Mouse (Mus musculus) CD4-positive naive resting alpha-beta T cell, adult 57 days (primary cell): Measurements from ENCODE around the gene Gpatch1. TPM values are rescaled to one million over a fixed set of nuclear protein-coding genes. Genes with fewer than 3 reads are reported as not detected.

Experiments used
- total RNA-seq: library from RNA; stranded (reverse); gene quantifications from one replicate; pipeline ENCODE4 v1.2.4, GENCODE M21; 2023

Gpatch1 gene
- 17.2 TPM for total RNA-seq

GRCm38 (mm10) chr7:35317729-35318609, at the start of gene Gpatch1:
TSS of gene Gpatch1 (minus strand) at chr7:35318440.

DNA sequence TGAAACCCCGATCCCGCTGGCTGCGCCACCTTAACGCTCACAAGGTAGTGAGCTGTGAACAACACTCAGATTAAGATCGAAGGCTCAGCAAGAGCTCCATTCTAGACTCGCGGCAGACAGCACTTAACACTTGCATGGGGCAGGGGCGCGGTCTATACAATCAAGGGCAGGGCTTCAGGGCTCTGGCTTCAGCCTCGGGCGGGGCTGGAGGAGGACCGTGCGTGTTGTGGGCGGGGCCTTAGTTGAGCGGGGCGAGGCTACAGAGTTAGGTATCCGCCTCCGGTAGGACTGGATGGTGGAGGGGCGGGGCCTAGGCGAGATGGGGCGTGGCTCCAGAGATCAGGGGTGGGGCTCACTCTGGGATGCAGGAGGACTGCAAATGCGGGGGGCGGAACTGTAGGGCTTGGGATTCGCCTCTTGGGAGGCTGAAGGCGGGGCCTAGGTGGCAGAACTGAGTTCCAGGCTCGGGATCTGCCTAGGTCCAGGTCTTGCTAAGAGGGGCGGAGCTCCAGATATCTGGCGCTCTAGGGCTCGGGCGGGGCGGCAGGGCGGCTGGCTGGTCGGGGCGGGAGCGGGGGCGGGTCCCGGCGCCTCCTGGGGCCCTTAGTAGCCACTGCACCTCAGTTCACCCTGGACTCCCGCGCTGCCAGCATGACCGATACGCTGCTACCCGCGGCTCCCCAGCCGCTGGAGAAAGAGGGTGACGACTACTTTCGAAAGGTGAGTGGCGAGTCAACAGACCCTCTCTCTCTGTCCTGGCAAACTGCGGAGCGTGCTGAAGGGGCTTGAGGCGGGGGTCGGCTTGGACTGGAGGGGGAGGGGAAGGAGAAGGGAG, 15.7 kb upstream of the Gpatch1 start, which contains the start of gene Rhpn2:
Gene Rhpn2 (plus strand): TSS at position 479 of the 835 bp plus-strand sequence.

Other genes with a start within 250 kb of the Gpatch1 start
- 1.9 TPM for gene Cebpa, start 199.1 kb downstream of the Gpatch1 start, total RNA-seq
- gene Slc7a10, start 132.1 kb downstream of the Gpatch1 start, total RNA-seq, result not detected
- 0.15 TPM for gene Lrp3, start 102.9 kb downstream of the Gpatch1 start, total RNA-seq
- 1.2 TPM for gene Rhpn2, start 15.7 kb upstream of the Gpatch1 start, total RNA-seq
- gene Faap24, start 78.4 kb upstream of the Gpatch1 start, total RNA-seq, result 9.3 TPM
- 9.2 TPM for gene Cep89, start 78.6 kb upstream of the Gpatch1 start, total RNA-seq
- not detected for gene Slc7a9, start 130.4 kb upstream of the Gpatch1 start, total RNA-seq
- gene Tdrd12, start 219.3 kb upstream of the Gpatch1 start, total RNA-seq, result not detected
- 19.4 TPM for gene Nudt19, start 237.9 kb upstream of the Gpatch1 start, total RNA-seq